Mouse (Mus musculus) activated CD4-positive, CD25-positive, alpha-beta regulatory T cell, adult 9 weeks (primary cell): ENCODE results near the gene Frzb. TPM values are rescaled to one million over a fixed set of nuclear protein-coding genes. Genes with fewer than 3 reads are reported as not detected.

Experiments used
- polyA plus RNA-seq: library from polyadenylated mRNA; unstranded; fragments of 100-300 nt; shearing (Covaris generic); gene quantifications from one replicate; pipeline ENCODE4 v1.2.1, GENCODE M21; 2017

Gene Frzb
- polyA plus RNA-seq: not detected

GRCm38 (mm10) chr2:80447291-80447791 is at the start of gene Frzb:
Gene Frzb, minus strand, starts transcription at chr2:80447625.

Other genes starting within 250 kb of the Frzb start
- gene Prdx6b, start 155.2 kb downstream of the Frzb start, polyA plus RNA-seq: not detected
- gene Dnajc10, start 132.2 kb downstream of the Frzb start, polyA plus RNA-seq: 54.4 TPM
- 0.72 TPM for gene Nckap1, start 133.8 kb upstream of the Frzb start, polyA plus RNA-seq
- 21.1 TPM for gene Dusp19, start 169.4 kb upstream of the Frzb start, polyA plus RNA-seq
- gene Nup35, start 169.6 kb upstream of the Frzb start, polyA plus RNA-seq: 38.3 TPM